In the genomic region with DNA sequence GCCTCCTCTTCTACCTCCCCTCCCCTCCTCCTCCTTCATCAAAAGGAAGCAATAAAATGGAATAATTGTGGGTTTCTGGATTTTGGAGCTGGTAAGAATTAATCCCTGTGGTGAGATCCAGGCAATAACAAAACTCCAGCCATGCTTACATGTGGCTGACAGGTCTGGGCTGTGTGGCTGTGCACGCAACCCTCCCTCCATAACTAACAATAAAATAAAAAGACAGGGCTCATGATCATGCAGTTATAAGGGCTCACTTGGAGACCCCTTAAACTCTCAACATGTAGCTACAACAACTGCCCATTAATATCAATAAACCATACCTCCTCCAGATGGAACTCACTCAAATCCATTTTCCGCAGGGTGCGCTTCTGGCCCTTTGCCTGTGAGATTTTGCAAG, we compare ENCODE assay signal across 35 mouse cellular contexts. TPM values are rescaled to one million over a fixed set of nuclear protein-coding genes. Genes with fewer than 3 reads are reported as not detected.
"Had no signal": no experiment of that assay in that cellular context is flagged by ENCODE, and none has a peak within 500 bp of the region (broad histone marks: within the 10 kb centered on the region; RNA-seq: fewer than 3 reads in every experiment).

No protein-coding gene starts in this region.

- H3K36me3 ChIP-seq: heart, embryonic 13.5 days; heart, embryonic 15.5 days; hindbrain, embryonic 10.5 days; hindbrain, embryonic 12.5 days; intestine, embryonic 15.5 days; kidney, embryonic 15.5 days; limb, embryonic 15.5 days; liver, embryonic 12.5 days had no signal

- H3K9ac ChIP-seq: heart, embryonic 13.5 days; heart, embryonic 15.5 days; hindbrain, embryonic 12.5 days; hindbrain, embryonic 14.5 days; intestine, embryonic 15.5 days; kidney, embryonic 15.5 days; limb, embryonic 15.5 days; liver, embryonic 12.5 days; liver, embryonic 14.5 days had no signal

- H3K4me3 ChIP-seq: gastrocnemius, adult 2 months; heart, adult 2 months; heart, embryonic 13.5 days; heart, embryonic 15.5 days; hindbrain, embryonic 10.5 days; hindbrain, embryonic 12.5 days; intestine, embryonic 15.5 days; kidney, embryonic 15.5 days; limb, embryonic 15.5 days; liver, embryonic 12.5 days had no signal

- H3K27me3 ChIP-seq: intestine, embryonic 15.5 days had no signal

- ATAC-seq: hindbrain, embryonic 16.5 days; inflammation-experienced regulatory T-cells, adult 6 months; intestine, embryonic 15.5 days; intestine, postnatal 0 days; liver, embryonic 12.5 days had no signal

- H3K4me2 ChIP-seq: heart, embryonic 11.5 days; heart, embryonic 13.5 days; heart, embryonic 15.5 days; hindbrain, embryonic 12.5 days; hindbrain, embryonic 14.5 days; intestine, embryonic 15.5 days; kidney, embryonic 15.5 days; limb, embryonic 15.5 days; liver, embryonic 12.5 days had no signal

- H3K27ac ChIP-seq: gastrocnemius, adult 2 months; heart, adult 2 months; heart, embryonic 13.5 days; heart, embryonic 15.5 days; hindbrain, embryonic 10.5 days; hindbrain, embryonic 12.5 days; hindbrain, embryonic 14.5 days; intestine, embryonic 15.5 days; kidney, embryonic 15.5 days; kidney, postnatal 0 days; limb, embryonic 15.5 days; liver, embryonic 12.5 days; liver, embryonic 14.5 days had no signal

- H3K9me3 ChIP-seq: heart, embryonic 13.5 days; heart, embryonic 15.5 days; hindbrain, embryonic 10.5 days; hindbrain, embryonic 12.5 days; intestine, embryonic 15.5 days; kidney, embryonic 15.5 days; limb, embryonic 15.5 days; liver, embryonic 12.5 days had no signal

- DNase-seq: gastrocnemius, adult 2 months; gastrocnemius, postnatal 10 days; gastrocnemius, postnatal 25 days; heart, adult 2 months; heart, postnatal 4 days; kidney, adult 18-20 months; kidney, adult 9 months; kidney, postnatal 14 days; kidney, postnatal 36 days; layer of hippocampus, adult 9-11 months; layer of hippocampus, postnatal 36 days; left cerebral cortex, postnatal 4 days had no signal

RNA-seq across cellular contexts. Expression of a gene that starts 4.4 kb away (rescaled TPM):
- total RNA-seq: granulocyte monocyte progenitor cell, adult 5-6 weeks; layer of hippocampus, adult 18-20 months; layer of hippocampus, postnatal 36 days had no signal

RNA-seq across cellular contexts. Expression of a gene that starts 11.8 kb away (rescaled TPM):
- total RNA-seq: gastrocnemius, adult 2 months; gastrocnemius, postnatal 10 days; gastrocnemius, postnatal 25 days; gastrocnemius, postnatal 4 days; granulocyte monocyte progenitor cell, adult 5-6 weeks; heart, adult 2 months; heart, postnatal 25 days; heart, postnatal 4 days; layer of hippocampus, postnatal 14 days; left cerebral cortex, postnatal 25 days; left cerebral cortex, postnatal 4 days; liver, adult 2 months had no signal
- polyA plus RNA-seq: heart, adult 2 months; heart, embryonic 11.5 days; heart, embryonic 13.5 days; heart, embryonic 15.5 days; heart, postnatal 0 days; hindbrain, embryonic 10.5 days; hindbrain, embryonic 12.5 days; hindbrain, embryonic 14.5 days; hindbrain, embryonic 16.5 days; intestine, embryonic 15.5 days; intestine, postnatal 0 days; kidney, embryonic 15.5 days; kidney, postnatal 0 days; limb, embryonic 15.5 days; liver, adult 2 months; liver, embryonic 12.5 days; liver, embryonic 14.5 days had no signal
